Mouse (Mus musculus) liver, embryonic 13.5 days (tissue): ENCODE data around the gene Fyco1. TPM values are rescaled to one million over a fixed set of nuclear protein-coding genes. Genes with fewer than 3 reads are reported as not detected.
"Not testable (repeated sequence)": the region's sequence is repeated elsewhere in the genome, so short reads cannot be mapped to it uniquely, and the experiment has no call there.

Experiments used
- ATAC-seq: fragments of 200-750 bp; cut with Nextera tagmentation; 2 replicates; pipeline ENCODE4 v1.8.0; 2017; ENCODE audit warnings: low read depth, mild to moderate bottlenecking, moderate number of reproducible peaks, moderate library complexity
- DNase-seq: peaks from one replicate; pipeline ENCODE4 v3.0.0; 2022
- H3K27ac ChIP-seq: fragments of 300-500 bp; sonication (generic); 2 replicates; pipeline ENCODE4 v1.5.1; 2015; ENCODE audit warnings: moderate library complexity, mild to moderate bottlenecking, inconsistent platforms
- H3K27me3 ChIP-seq: fragments of 300-500 bp; sonication (generic); 2 replicates; pipeline ENCODE4 v1.6.1; 2015; ENCODE audit warnings: mild to moderate bottlenecking, inconsistent platforms
- H3K36me3 ChIP-seq: fragments of 300-500 bp; sonication (generic); 2 replicates; pipeline ENCODE4 v1.6.1; 2015; ENCODE audit warnings: mild to moderate bottlenecking, inconsistent platforms
- H3K4me1 ChIP-seq: fragments of 300-500 bp; sonication (generic); replicated peaks from 2 replicates; pipeline ENCODE4 v1.6.1; 2015; ENCODE audit warnings: inconsistent platforms
- H3K4me2 ChIP-seq: fragments of 300-500 bp; sonication (generic); 2 replicates; pipeline ENCODE4 v1.6.1; 2015; ENCODE audit warnings: inconsistent platforms, mild to moderate bottlenecking, moderate library complexity
- H3K4me3 ChIP-seq: fragments of 300-500 bp; sonication (generic); replicated peaks from 2 replicates; pipeline ENCODE4 v1.5.1; 2015; ENCODE audit warnings: mild to moderate bottlenecking, inconsistent platforms
- H3K9ac ChIP-seq: fragments of 300-500 bp; sonication (generic); 2 replicates; pipeline ENCODE4 v1.6.1; 2015; ENCODE audit warnings: mild to moderate bottlenecking, inconsistent platforms
- H3K9me3 ChIP-seq: fragments of 300-500 bp; sonication (generic); replicated peaks from 2 replicates; pipeline ENCODE4 v1.6.1; 2016; ENCODE audit warnings: inconsistent platforms
- WGBS: fragments of 180-500 bp; shearing (Covaris S2); methylation state at CpG from one replicate; pipeline ENCODE4 v1.1.7; 2015; ENCODE audit not compliant: insufficient replicate concordance; 5-methylcytosine and 5-hydroxymethylcytosine counted together
- polyA plus RNA-seq: library from polyadenylated mRNA; unstranded; fragments of >200 nt; fragmentation: Nextera tagmentation; extraction: Ambion mirVana; gene quantifications from 2 replicates; pipeline ENCODE4 v1.2.1, GENCODE M21; 2015

Gene Fyco1
- polyA plus RNA-seq, 1 experiment from 2014 or later: 3.4 TPM

DNA sequence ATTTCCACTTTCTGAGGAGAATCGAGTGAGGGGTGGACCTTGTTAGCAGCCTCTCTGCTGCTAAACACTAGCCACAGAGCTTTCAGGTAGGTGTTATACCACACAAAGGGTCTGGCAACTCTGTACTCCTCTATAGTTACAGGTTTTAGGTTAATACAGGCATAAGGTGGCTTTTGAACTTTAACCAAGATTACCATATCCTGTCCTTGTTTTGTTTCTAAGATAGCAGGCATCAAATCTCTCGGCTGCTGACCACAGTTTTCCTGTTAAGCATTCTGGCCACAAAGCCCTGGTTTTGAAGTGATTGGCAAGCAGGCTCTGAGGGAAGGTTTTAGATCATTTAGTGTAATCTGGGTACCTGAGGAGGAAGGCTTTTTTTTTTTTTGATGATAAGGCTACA, 37.4 kb downstream of the Fyco1 start:
- H3K36me3 ChIP-seq: peaks cover 57% of the 10 kb centered on the region
- 55% methylated on average over 2 of the region's 2 CpGs for WGBS
- H3K9me3 ChIP-seq: no peaks in the 10 kb centered on the region

GRCm38 (mm10) chr9:123811831-123812230, 39.9 kb downstream of the Fyco1 start:
- H3K4me1 ChIP-seq: 0 out of 2 replicates have a peak, but pooled peaks cover 3% of the 10 kb centered on the region
- no peak overlapping the region for H3K27ac ChIP-seq
- DNase-seq: no peak
- no peak for ATAC-seq
- H3K4me3 ChIP-seq: no peak overlapping the region
- H3K9me3 ChIP-seq: no peaks in the 10 kb centered on the region
- no peak overlapping the region for H3K9ac ChIP-seq
- no peak overlapping the region for H3K4me2 ChIP-seq
- WGBS: 76% methylated on average over 3 of the region's 3 CpGs
- no peaks in the 10 kb centered on the region for H3K27me3 ChIP-seq
- H3K36me3 ChIP-seq: peaks cover 37% of the 10 kb centered on the region

More for the DNA sequence above, 37.4 kb downstream of the Fyco1 start:
- Histone ChIP-seq H3K27ac (no peak overlapping the region), H3K4me2 (no peak overlapping the region), H3K27me3 (no peaks in the 10 kb centered on the region), H3K4me1 (no peaks in the 10 kb centered on the region), H3K9ac (no peak overlapping the region), H3K4me3 (no peak overlapping the region)
- DNase-seq: no peak
- ATAC-seq: no peak

DNA sequence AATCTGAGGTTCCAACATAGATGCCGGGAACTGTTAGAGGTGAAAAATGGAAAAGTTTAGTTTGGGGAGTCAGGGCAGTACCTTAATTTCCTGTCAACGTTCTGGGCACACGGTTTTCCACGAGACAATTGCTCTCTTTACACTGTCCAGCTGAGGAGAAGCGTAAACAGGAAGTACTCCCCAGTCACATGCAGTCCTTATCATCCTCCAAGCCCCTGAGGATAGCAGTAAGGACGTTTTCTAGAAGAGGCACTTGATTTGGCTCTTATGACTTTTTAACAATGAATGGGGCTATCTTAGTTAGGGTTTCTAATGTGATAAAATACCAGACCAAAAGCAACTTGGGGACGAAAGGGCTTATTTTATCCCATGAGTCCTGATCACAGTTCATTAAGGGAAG, 43.1 kb downstream of the Fyco1 start:
- 39% methylated on average over 7 of the region's 7 CpGs for whole genome bisulfite sequencing
- Histone ChIP-seq H3K36me3 (peaks cover 18% of the 10 kb centered on the region), H3K4me1 (0 out of 2 replicates have a peak, but pooled peaks cover 3% of the 10 kb centered on the region)

GRCm38 (mm10) chr9:123806267-123806666, 45.4 kb downstream of the Fyco1 start, which contains the start of gene Cxcr6:
TSS of gene Cxcr6 (plus strand) at chr9:123806475.
- 80% methylated on average over 5 of the region's 5 CpGs for WGBS
- DNase-seq (no peak), ATAC-seq (no peak)
- H3K4me1 ChIP-seq: 0 out of 2 replicates have a peak, but pooled peaks cover 3% of the 10 kb centered on the region
- H3K27ac ChIP-seq: no peak within 1 kb of the TSS
- no peak within 1 kb of the TSS for H3K9ac ChIP-seq
- H3K4me3 ChIP-seq: no peak within 1 kb of the TSS
- peaks cover 16% of the 10 kb centered on the region for H3K36me3 ChIP-seq
- no peaks in the 10 kb centered on the region for H3K27me3 ChIP-seq
- no peak within 1 kb of the TSS for H3K4me2 ChIP-seq
- no peaks in the 10 kb centered on the region for H3K9me3 ChIP-seq

More for the DNA sequence above, 43.1 kb downstream of the Fyco1 start:
- no peak for ATAC-seq
- H3K4me2 ChIP-seq: no peak overlapping the region
- H3K27ac ChIP-seq: no peak overlapping the region
- H3K9ac ChIP-seq: no peak overlapping the region
- no peaks in the 10 kb centered on the region for H3K27me3 ChIP-seq
- DNase-seq: no peak
- H3K4me3 ChIP-seq: no peak overlapping the region
- H3K9me3 ChIP-seq: no peaks in the 10 kb centered on the region

- Histone ChIP-seq H3K9me3 (no peaks in the 10 kb centered on the region), H3K27me3 (no peaks in the 10 kb centered on the region), H3K27ac (no peak overlapping the region), H3K9ac (no peak overlapping the region), H3K4me2 (no peak overlapping the region), H3K36me3 (peaks cover 14% of the 10 kb centered on the region), H3K4me3 (no peak overlapping the region), H3K4me1 (0 out of 2 replicates have a peak, but pooled peaks cover 3% of the 10 kb centered on the region)
- no peak for ATAC-seq
- DNase-seq: no peak
- 76% methylated on average over 2 of the region's 2 CpGs for WGBS
Measured at GRCm38 (mm10) chr9:123805241-123805640, 46.5 kb downstream of the Fyco1 start.

DNA sequence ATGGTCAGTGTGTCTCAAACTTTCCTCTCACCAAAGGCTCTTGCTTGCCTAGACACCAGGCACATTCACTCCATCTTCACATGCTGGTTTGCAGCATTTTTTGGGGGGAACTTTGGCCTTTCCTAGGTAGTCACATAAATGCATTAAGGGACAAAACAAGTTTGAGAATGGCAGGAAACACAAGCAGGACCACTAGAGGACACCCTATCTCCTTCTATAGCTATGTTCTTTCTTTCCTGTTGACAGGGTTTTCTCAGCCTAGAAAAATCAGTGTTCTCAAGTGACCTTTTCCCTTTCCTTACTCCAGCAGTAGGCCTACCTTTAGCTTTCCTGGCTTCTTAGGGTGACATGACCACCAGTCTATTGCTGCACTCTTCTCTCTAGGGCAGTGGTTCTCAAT, 48.8 kb downstream of the Fyco1 start:
- Histone ChIP-seq H3K36me3 (peaks cover 12% of the 10 kb centered on the region), H3K27ac (no peak overlapping the region), H3K27me3 (no peaks in the 10 kb centered on the region), H3K9me3 (no peaks in the 10 kb centered on the region), H3K9ac (no peak overlapping the region), H3K4me2 (no peak overlapping the region), H3K4me1 (no peaks in the 10 kb centered on the region), H3K4me3 (no peak overlapping the region)
- ATAC-seq (no peak), DNase-seq (no peak)

DNA sequence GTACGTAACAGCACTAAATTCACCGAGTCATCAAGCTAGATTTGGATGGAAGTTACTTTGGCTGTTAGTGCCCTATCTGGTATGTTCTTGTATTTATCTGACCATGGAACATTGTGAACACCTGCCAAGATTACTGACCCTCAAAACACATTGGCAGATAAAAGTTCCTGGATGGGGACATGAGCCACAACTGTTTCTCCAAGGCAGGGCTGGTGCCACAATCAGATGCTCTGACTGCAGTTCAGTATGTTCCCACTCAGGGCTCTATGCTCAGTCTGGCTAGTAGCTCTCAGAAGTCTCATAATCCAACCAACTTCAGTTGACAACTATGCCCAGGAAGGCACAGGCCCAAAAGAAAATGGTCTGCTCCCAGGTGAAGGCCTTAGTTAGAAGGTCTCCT, 49.3 kb downstream of the Fyco1 start:
- H3K36me3 ChIP-seq: peaks cover 13% of the 10 kb centered on the region
- H3K4me2 ChIP-seq: no peak overlapping the region
- no peak overlapping the region for H3K9ac ChIP-seq
- H3K4me3 ChIP-seq: no peak overlapping the region
- no peaks in the 10 kb centered on the region for H3K27me3 ChIP-seq
- H3K4me1 ChIP-seq: no peaks in the 10 kb centered on the region
- no peak overlapping the region for H3K27ac ChIP-seq
- 71% methylated on average over 2 of the region's 2 CpGs for WGBS
- no peaks in the 10 kb centered on the region for H3K9me3 ChIP-seq
- ATAC-seq (no peak), DNase-seq (no peak)

- Histone ChIP-seq H3K4me1 (no peaks in the 10 kb centered on the region), H3K9me3 (no peaks in the 10 kb centered on the region), H3K27ac (no peak overlapping the region), H3K27me3 (no peaks in the 10 kb centered on the region), H3K4me2 (no peak overlapping the region), H3K4me3 (no peak overlapping the region), H3K9ac (no peak overlapping the region), H3K36me3 (peaks cover 22% of the 10 kb centered on the region)
- DNase-seq (no peak), ATAC-seq (no peak)
- WGBS: 67% methylated on average over 1 of the region's 1 CpGs
Measured at GRCm38 (mm10) chr9:123801527-123801926, 50.2 kb downstream of the Fyco1 start.

- 55% methylated on average over 3 of the region's 3 CpGs for WGBS
Measured at GRCm38 (mm10) chr9:123796174-123796573, 55.5 kb downstream of the Fyco1 start.

GRCm38 (mm10) chr9:123788855-123789529, 62.7 kb downstream of the Fyco1 start:
- Histone ChIP-seq H3K9me3 (peaks cover 2% of the 10 kb centered on the region), H3K4me3 (no peak overlapping the region), H3K36me3 (peaks cover 56% of the 10 kb centered on the region), H3K4me2 (no peak overlapping the region), H3K9ac (no peak overlapping the region), H3K27me3 (no peaks in the 10 kb centered on the region), H3K27ac (no peak overlapping the region), H3K4me1 (no peaks in the 10 kb centered on the region)
- ATAC-seq (no peak), DNase-seq (no peak)
- WGBS: 55% methylated on average over 4 of the region's 4 CpGs

More at GRCm38 (mm10) chr9:123796174-123796573, 55.5 kb downstream of the Fyco1 start:
- ATAC-seq (0 out of 2 replicates have a peak, but pooled peaks have one; percentile 23), DNase-seq (peak; percentile 15)
- Histone ChIP-seq H3K4me1 (no peaks in the 10 kb centered on the region), H3K4me2 (no peak overlapping the region), H3K36me3 (peaks cover 62% of the 10 kb centered on the region), H3K9me3 (no peaks in the 10 kb centered on the region), H3K9ac (no peak overlapping the region), H3K27me3 (no peaks in the 10 kb centered on the region), H3K4me3 (no peak overlapping the region), H3K27ac (no peak overlapping the region)

- WGBS: 22% methylated on average over 2 of the region's 2 CpGs
- not testable (repeated sequence) for H3K4me3 ChIP-seq, H3K27me3 ChIP-seq, ATAC-seq, DNase-seq, H3K36me3 ChIP-seq, H3K27ac ChIP-seq, H3K4me2 ChIP-seq, H3K9me3 ChIP-seq, H3K4me1 ChIP-seq, H3K9ac ChIP-seq
Measured at GRCm38 (mm10) chr9:123773299-123773698, 78.4 kb downstream of the Fyco1 start.

- Histone ChIP-seq H3K4me1 (no peaks in the 10 kb centered on the region), H3K9me3 (no peaks in the 10 kb centered on the region), H3K36me3 (no peaks in the 10 kb centered on the region), H3K4me2 (no peak overlapping the region), H3K4me3 (no peak overlapping the region), H3K27me3 (no peaks in the 10 kb centered on the region), H3K27ac (no peak overlapping the region), H3K9ac (no peak overlapping the region)
- WGBS: 32% methylated on average over 6 of the region's 6 CpGs
- no peak for DNase-seq
- no peak for ATAC-seq
Measured at GRCm38 (mm10) chr9:123769532-123769931, 82.2 kb downstream of the Fyco1 start.
